Mouse (Mus musculus) layer of hippocampus, postnatal 14 days (tissue): Measurements from ENCODE around the gene Ccdc63. TPM values are rescaled to one million over a fixed set of nuclear protein-coding genes. Genes with fewer than 3 reads are reported as not detected.
A peak's percentile ranks its signal among the peaks of the same experiment; 100 is the strongest.
"Not testable (repeated sequence)": the region's sequence is repeated elsewhere in the genome, so short reads cannot be mapped to it uniquely, and the experiment has no call there.

Experiments used
- DNase-seq, 2 experiments: peaks; one replicate each; pipeline ENCODE4 v3.0.0; 2021 to 2022; ENCODE audit warnings: low spot score in 2 of 2, mixed read lengths in 1 of 2
- long read RNA-seq, 2 experiments: library from polyadenylated mRNA; stranded (forward); transcript quantifications; one replicate each; pipeline ENCODE4 v2.0.0; 2021
- total RNA-seq, 2 experiments: library from RNA; stranded (reverse); gene quantifications; 2 replicates each; pipeline ENCODE4 v1.2.3; 2021

Gene Ccdc63
- 1 to 10 TPM in 1 of 2 experiments, under 1 TPM in 1; 0.74 to 2.2 TPM for total RNA-seq
- long read RNA-seq, experiment 1, partial matches to known transcripts = 0 of 1 reads
- long read RNA-seq, experiment 1, other reads (novel, unspliced or antisense) = 1 of 1 reads
- long read RNA-seq, experiment 2 = 0 reads

DNA sequence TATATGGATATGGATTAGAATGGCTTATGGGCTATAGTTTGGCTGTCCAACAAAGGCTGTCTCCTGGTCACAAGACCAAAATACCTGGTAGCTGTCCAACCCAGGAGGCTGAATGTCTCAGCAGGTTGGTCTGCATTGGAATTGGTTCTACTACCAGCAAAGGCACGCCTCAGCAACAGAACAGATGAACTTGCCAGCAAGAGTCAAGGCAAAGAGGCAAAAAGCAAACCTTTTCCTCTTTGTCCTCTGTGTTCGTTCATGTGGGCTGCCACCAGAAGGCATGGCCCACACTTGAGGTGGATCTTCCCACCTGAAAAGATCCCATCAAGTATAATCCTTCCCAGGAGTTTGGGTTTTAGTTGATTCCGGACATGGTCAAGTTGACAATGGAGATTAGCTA lies at the start of gene Ccdc63:
TSS of gene Ccdc63 (minus strand) at position 101 of the 400 bp plus-strand sequence.
- no peak for DNase-seq

GRCm38 (mm10) chr5:122189115-122189514 lies 48.5 kb upstream of the Ccdc63 start:
- no peak for DNase-seq

GRCm38 (mm10) chr5:122184858-122185257 lies 44.2 kb upstream of the Ccdc63 start:
- DNase-seq = not testable (repeated sequence)

DNA sequence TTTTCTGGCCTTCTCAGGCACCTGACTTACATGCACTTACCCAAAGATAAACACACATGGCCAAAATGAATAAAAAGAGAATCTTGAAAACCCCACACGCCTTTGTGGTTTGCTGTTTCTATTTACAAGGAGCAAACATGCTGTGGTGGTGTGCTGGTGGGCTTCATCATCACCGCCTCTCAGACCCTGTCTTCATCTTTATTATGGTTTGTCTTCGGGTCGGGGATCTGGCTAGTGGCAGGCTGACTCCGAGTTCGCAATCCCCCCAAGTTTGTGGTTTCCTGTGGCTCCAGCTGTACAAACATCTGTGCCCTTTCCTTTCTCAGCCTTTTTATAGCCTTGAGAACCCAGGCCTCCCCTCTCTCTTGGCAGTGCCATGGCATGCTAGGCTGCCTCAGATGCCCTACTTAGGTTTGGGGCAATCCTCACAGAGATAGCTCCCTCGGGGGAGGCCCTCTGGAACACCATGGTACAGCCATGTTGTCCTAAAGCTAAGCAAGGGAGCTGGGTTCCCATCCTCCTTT lies 43.7 kb upstream of the Ccdc63 start:
- DNase-seq = no peak

- DNase-seq = no peak
Measured at GRCm38 (mm10) chr5:122179665-122180064, 39.0 kb upstream of the Ccdc63 start.

DNA sequence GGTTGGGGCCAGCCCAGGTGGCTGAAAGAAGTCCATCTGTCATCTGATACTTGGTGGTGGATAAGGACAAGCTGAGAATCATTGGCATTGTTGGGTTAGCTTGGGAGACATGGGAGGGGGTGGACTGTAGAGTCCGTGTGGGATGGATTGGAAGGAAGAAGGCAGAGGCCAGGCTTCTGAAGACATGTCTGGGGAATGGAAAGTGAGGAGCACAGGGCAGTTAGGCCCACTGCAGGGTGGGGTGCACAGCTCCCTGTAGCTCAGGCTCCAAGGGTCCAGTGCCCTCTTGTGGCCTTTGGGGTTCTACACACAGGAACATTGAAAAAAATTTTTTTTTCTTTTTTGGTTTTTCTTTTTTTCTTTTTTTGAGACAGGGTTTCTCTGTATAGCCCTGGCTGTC lies 35.8 kb upstream of the Ccdc63 start:
- DNase-seq = peak in 1 of 2 experiments; percentile 40

- DNase-seq = no peak
Measured at GRCm38 (mm10) chr5:122175961-122176360, 35.3 kb upstream of the Ccdc63 start.

DNA sequence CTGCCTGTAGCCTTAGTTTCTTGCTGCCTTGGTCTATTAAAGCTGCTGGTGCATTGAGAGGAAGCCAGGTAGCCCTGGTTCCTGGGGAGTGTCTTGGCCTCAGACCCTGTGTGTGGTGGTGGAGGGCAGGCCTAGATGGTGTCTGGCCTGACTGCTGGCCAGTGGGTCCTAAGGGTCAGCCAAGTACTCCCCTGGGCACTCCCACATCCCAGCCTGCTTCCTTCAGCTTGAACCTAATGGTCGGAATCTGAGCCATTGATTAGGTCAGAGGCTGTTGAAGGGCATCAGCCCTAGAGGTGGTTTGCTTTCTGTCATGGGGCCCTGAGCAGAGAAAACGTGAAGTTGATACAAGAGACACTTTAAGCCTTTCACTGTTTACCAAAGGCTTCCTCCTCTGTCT lies 34.8 kb upstream of the Ccdc63 start:
- no peak for DNase-seq

GRCm38 (mm10) chr5:122171058-122171457 lies 30.4 kb upstream of the Ccdc63 start:
- DNase-seq = no peak

DNA sequence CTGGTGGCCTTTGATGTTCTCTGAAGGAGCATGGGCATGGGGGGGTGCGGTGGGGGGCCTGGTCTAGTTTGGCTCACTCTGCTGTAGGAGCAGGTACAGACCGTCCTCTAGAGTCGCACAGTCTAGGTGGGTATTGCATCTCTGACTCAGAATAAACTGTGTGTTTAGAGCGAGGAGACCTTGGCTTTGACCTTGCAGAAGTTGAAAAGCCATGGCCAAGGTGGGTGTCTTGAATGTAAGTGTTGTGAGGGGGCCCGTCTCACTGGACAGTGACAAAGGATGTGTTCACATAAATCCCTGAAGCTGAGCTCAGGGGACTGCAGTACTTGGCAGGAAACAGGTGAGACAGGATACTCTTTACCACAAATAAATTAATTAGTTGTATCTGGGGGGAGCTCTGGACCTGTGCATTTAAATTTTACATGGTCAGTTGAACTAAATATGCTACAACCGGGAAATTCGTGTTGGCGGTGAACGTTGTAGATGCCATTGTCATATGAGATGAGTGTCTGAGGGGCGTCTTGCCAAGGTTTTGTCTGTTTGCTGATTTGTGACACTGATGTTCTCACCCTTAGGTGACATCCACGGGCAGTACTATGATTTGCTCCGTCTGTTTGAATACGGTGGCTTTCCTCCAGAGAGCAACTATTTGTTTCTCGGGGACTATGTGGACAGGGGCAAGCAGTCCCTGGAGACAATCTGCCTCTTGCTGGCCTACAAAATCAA lies 27.9 kb upstream of the Ccdc63 start:
- DNase-seq = no peak

GRCm38 (mm10) chr5:122166636-122167161 lies 26.1 kb upstream of the Ccdc63 start:
- no peak for DNase-seq

- no peak for DNase-seq
Measured at GRCm38 (mm10) chr5:122165233-122165915, 24.8 kb upstream of the Ccdc63 start.

- DNase-seq = no peak
Measured at GRCm38 (mm10) chr5:122164011-122164410, 23.4 kb upstream of the Ccdc63 start.

DNA sequence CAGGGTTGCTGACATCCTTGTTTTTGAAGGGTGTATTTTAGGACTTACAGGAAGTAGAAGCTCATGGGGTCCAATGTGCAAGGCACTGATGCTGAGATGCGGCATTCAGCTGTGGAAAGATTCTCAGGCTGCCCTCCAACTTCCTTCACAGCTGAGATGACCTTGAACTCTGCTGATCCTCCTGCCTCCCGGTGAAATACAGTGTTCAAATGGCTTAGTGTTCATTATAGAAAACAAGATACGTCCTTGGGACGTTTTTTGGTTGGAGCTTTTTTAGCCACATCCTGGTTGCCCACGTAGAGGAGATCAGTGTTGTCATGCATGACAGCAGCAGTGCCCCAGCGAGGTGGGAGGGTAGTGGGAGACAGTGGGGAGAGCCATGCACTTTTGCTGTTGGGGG lies 22.6 kb upstream of the Ccdc63 start:
- no peak for DNase-seq

GRCm38 (mm10) chr5:122158557-122159515 lies 18.2 kb upstream of the Ccdc63 start:
- no peak for DNase-seq

DNA sequence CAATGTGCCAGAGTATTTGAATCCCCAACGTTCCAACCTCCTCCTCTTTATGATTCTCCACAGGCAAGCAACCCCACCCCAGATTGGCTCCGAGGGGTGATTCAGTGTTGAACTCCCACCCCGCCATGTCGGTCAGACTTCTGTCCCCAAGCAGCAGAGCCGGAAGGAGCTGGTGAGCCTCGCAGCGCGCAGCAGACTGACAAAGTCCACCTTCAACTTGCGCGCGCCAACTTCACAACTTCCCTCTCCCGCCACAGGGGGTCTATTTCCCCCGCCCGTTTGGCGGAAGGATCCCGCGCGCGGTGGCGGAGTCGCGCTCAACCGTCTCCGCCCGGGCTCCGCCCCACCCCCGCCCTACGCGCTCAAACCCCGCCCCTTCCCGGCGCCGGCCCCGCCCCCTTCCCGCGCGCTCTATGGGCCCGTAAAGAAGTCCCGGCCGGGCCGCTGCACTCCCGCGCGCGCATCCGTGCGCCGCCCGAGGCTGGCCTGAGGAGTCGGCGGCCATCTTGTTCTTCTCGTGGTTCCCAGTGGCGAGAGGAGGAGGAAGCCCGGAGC lies 17.3 kb upstream of the Ccdc63 start, which contains the start of gene Ppp1cc:
TSS of gene Ppp1cc (plus strand) at position 452 of the 555 bp plus-strand sequence.
- peak; percentile 90 to 94 for DNase-seq

DNA sequence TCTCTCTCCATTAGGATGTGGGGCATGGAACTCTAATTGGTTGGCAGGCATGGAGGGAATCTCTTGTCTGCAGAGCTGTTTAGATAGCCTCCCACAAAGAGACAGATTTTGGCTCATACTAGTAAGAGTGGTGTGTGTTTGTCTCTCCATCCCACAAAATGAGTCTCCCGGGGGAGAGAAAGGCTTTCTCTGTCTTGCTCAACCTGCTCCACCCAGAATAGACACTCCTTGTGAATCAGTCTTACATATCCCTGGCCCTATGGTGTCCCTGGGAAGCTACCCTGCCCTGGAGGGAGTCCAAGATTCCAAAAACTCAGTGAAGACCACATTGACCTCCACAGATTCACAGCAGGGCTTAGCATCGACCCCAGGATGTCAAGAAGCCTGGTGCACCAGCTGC lies 15.9 kb upstream of the Ccdc63 start:
- no peak for DNase-seq

GRCm38 (mm10) chr5:122155613-122156012 lies 15.0 kb upstream of the Ccdc63 start:
- no peak for DNase-seq

DNA sequence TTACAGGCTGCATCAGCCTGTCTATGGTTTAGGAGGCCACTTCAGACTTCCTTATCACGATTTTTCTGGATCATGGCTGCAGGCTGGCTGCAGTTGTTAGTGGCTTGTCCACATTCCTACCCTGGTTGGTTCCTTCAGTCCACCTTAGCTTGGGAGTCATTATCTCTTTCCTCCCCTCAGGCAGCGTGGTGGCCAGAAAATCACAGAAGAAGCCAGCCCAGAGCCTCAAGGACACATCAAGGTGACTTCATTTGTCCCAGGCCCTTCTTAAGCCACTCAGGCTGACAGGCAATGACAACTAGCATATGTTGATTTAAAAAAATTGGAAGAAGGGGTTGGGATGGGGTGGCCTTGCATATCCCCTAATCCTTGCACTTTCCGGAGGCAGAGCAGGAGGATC lies 14.2 kb upstream of the Ccdc63 start:
- no peak for DNase-seq

- no peak for DNase-seq
Measured at GRCm38 (mm10) chr5:122154006-122154405, 13.4 kb upstream of the Ccdc63 start.
